Mouse (Mus musculus): ENCODE measurements at regions not wholly inside any gene's neighbourhood (a gene's known extent, or its start where the extent isn't known, plus 50 kb on each side); places are given as distances from the start of the nearest gene placed in this dataset.

- DNase-seq: no peak
Measured at GRCm38 (mm10) chr13:41897481-41898317, 50.2 kb upstream of the Adtrp start.

All from adrenal gland, postnatal 10 days (tissue).